Mouse (Mus musculus) intestine, embryonic 14.5 days (tissue): ENCODE results near the gene Nusap1. TPM values are rescaled to one million over a fixed set of nuclear protein-coding genes. Genes with fewer than 3 reads are reported as not detected.
"Not testable (repeated sequence)": the region's sequence is repeated elsewhere in the genome, so short reads cannot be mapped to it uniquely, and the experiment has no call there.

Source experiments
- ATAC-seq: fragments of 200-750 bp; cut with Nextera tagmentation; replicated peaks from 2 replicates; pipeline ENCODE4 v1.8.0; 2017; ENCODE audit warnings: low read depth, moderate number of reproducible peaks, moderate TSS enrichment, moderate library complexity; ENCODE audit not compliant: low FRiP score, low TSS enrichment
- DNase-seq: peaks from one replicate; pipeline ENCODE4 v3.0.0-alpha.2; 2018; ENCODE audit warnings: low spot score
- H3K27ac ChIP-seq: fragments of 300-500 bp; sonication (generic); 2 replicates; pipeline ENCODE4 v1.5.1; 2014; ENCODE audit warnings: low read depth, mild to moderate bottlenecking, control low read depth
- H3K27me3 ChIP-seq: fragments of 300-500 bp; sonication (generic); replicated peaks from 2 replicates; pipeline ENCODE4 v1.6.1; 2014; ENCODE audit warnings: low read length, control low read depth; ENCODE audit not compliant: control insufficient read depth, insufficient read depth
- H3K36me3 ChIP-seq: fragments of 300-500 bp; sonication (generic); 2 replicates; pipeline ENCODE4 v1.6.1; 2014; ENCODE audit warnings: low read length, control low read depth; ENCODE audit not compliant: control insufficient read depth, insufficient read depth
- H3K4me1 ChIP-seq: fragments of 300-500 bp; sonication (generic); replicated peaks from 2 replicates; pipeline ENCODE4 v1.6.1; 2014; ENCODE audit warnings: low read length, control low read depth, mixed read lengths; ENCODE audit not compliant: control insufficient read depth, insufficient read depth
- H3K4me2 ChIP-seq: fragments of 300-500 bp; sonication (generic); 2 replicates; pipeline ENCODE4 v1.6.1; 2014; ENCODE audit warnings: low read length
- H3K4me3 ChIP-seq: fragments of 300-500 bp; sonication (generic); 2 replicates; pipeline ENCODE4 v1.5.1; 2014; ENCODE audit warnings: low read depth, low read length, control low read depth, mixed read lengths
- H3K9ac ChIP-seq: fragments of 300-500 bp; sonication (generic); 2 replicates; pipeline ENCODE4 v1.6.1; 2014; ENCODE audit warnings: mild to moderate bottlenecking, low read length
- H3K9me3 ChIP-seq: fragments of 300-500 bp; sonication (generic); 2 replicates; pipeline ENCODE4 v1.6.1; 2016; ENCODE audit warnings: low read length, control low read depth; ENCODE audit not compliant: control insufficient read depth
- WGBS: fragments of 180-500 bp; shearing (Covaris S2); extraction: QIAGEN DNeasy Blood & Tissue Kit; methylation state at CpG from one replicate; pipeline ENCODE4 v1.1.7; 2014; 5-methylcytosine and 5-hydroxymethylcytosine counted together
- polyA plus RNA-seq: library from polyadenylated mRNA; unstranded; fragments of >200 nt; fragmentation: Nextera tagmentation; extraction: Ambion mirVana; gene quantifications from 2 replicates; pipeline ENCODE4 v1.2.1, GENCODE M21; 2014

Nusap1 gene
- polyA plus RNA-seq, 1 experiment from 2014 or later, result 61.0 TPM

GRCm38 (mm10) chr2:119607023-119607422, 11.1 kb upstream of the Nusap1 start:
- no peaks in the 10 kb centered on the region for H3K27me3 ChIP-seq
- no peak overlapping the region for H3K4me3 ChIP-seq
- peaks cover 90% of the 10 kb centered on the region for H3K36me3 ChIP-seq
- H3K27ac ChIP-seq, result no peak overlapping the region
- H3K9ac ChIP-seq, result no peak overlapping the region
- H3K4me1 ChIP-seq, result no peaks in the 10 kb centered on the region
- H3K9me3 ChIP-seq, result no peaks in the 10 kb centered on the region
- no peak for DNase-seq
- ATAC-seq, result no peak
- no peak overlapping the region for H3K4me2 ChIP-seq
- 88% methylated on average over 4 of the region's 4 CpGs for WGBS

- H3K9ac ChIP-seq, result peak overlapping the region; percentile 63
- H3K27ac ChIP-seq, result peak overlapping the region; percentile 68
- under 1% methylated on average over 13 of the region's 13 CpGs for WGBS
- ATAC-seq, result no peak; the same call in 1 of the 2 replicates
- DNase-seq, result no peak
- H3K9me3 ChIP-seq, result no peaks in the 10 kb centered on the region
- H3K4me2 ChIP-seq, result peak overlapping the region; percentile 77
- H3K36me3 ChIP-seq, result peaks cover 6% of the 10 kb centered on the region; the same call in 1 of the 2 replicates
- peaks cover 20% of the 10 kb centered on the region; the same call in 1 of the 2 replicates for H3K4me1 ChIP-seq
- peak overlapping the region; percentile 88 for H3K4me3 ChIP-seq
- H3K27me3 ChIP-seq, result no peaks in the 10 kb centered on the region
Observed at GRCm38 (mm10) chr2:119617841-119618198, 278 bp upstream of the Nusap1 start.

GRCm38 (mm10) chr2:119619002-119619401, 904 bp downstream of the Nusap1 start:
- not testable (repeated sequence) for ATAC-seq, H3K27me3 ChIP-seq

GRCm38 (mm10) chr2:119621302-119621701, 3.2 kb downstream of the Nusap1 start:
- peaks cover 26% of the 10 kb centered on the region for H3K36me3 ChIP-seq
- H3K4me2 ChIP-seq, result no peak overlapping the region
- 96% methylated on average over 2 of the region's 2 CpGs for WGBS
- H3K9ac ChIP-seq, result 0 out of 2 replicates have a peak overlapping the region, but pooled peaks have one; percentile 5
- no peak overlapping the region for H3K4me3 ChIP-seq
- H3K9me3 ChIP-seq, result no peaks in the 10 kb centered on the region
- no peak for ATAC-seq
- no peaks in the 10 kb centered on the region for H3K27me3 ChIP-seq
- no peak for DNase-seq
- H3K27ac ChIP-seq, result no peak overlapping the region
- peaks cover 20% of the 10 kb centered on the region; the same call in 1 of the 2 replicates for H3K4me1 ChIP-seq

More at GRCm38 (mm10) chr2:119619002-119619401, 904 bp downstream of the Nusap1 start:
- peak overlapping the region; percentile 63 for H3K4me2 ChIP-seq
- H3K27ac ChIP-seq, result peak overlapping the region; percentile 40; the same call in 1 of the 2 replicates
- not testable (repeated sequence) for H3K9me3 ChIP-seq, DNase-seq
- H3K9ac ChIP-seq, result peak overlapping the region; percentile 53
- H3K4me1 ChIP-seq, result peaks cover 20% of the 10 kb centered on the region; the same call in 1 of the 2 replicates
- WGBS, result 15% methylated on average over 6 of the region's 6 CpGs
- peaks cover 11% of the 10 kb centered on the region for H3K36me3 ChIP-seq
- H3K4me3 ChIP-seq, result peak overlapping the region; percentile 88

GRCm38 (mm10) chr2:119636781-119637180, 18.7 kb downstream of the Nusap1 start:
- ATAC-seq (no peak), DNase-seq (no peak)
- Histone ChIP-seq H3K9ac (no peak overlapping the region), H3K36me3 (peaks cover 90% of the 10 kb centered on the region), H3K27me3 (no peaks in the 10 kb centered on the region), H3K4me3 (no peak overlapping the region), H3K9me3 (no peaks in the 10 kb centered on the region), H3K27ac (no peak overlapping the region), H3K4me2 (no peak overlapping the region), H3K4me1 (no peaks in the 10 kb centered on the region)
- WGBS, result 91% methylated on average over 1 of the region's 1 CpGs

- H3K9ac ChIP-seq, result no peak overlapping the region
- WGBS, result 92% methylated on average over 5 of the region's 5 CpGs
- H3K4me2 ChIP-seq, result no peak overlapping the region
- H3K4me1 ChIP-seq, result no peaks in the 10 kb centered on the region
- H3K27ac ChIP-seq, result no peak overlapping the region
- DNase-seq, result no peak
- no peak overlapping the region for H3K4me3 ChIP-seq
- no peak for ATAC-seq
- H3K9me3 ChIP-seq, result no peaks in the 10 kb centered on the region
- peaks cover 93% of the 10 kb centered on the region for H3K36me3 ChIP-seq
- no peaks in the 10 kb centered on the region for H3K27me3 ChIP-seq
Observed at GRCm38 (mm10) chr2:119641214-119641912, 23.3 kb downstream of the Nusap1 start.

GRCm38 (mm10) chr2:119644254-119644653, 26.2 kb downstream of the Nusap1 start:
- WGBS, result 92% methylated on average over 5 of the region's 5 CpGs
- Histone ChIP-seq H3K4me1 (no peaks in the 10 kb centered on the region), H3K36me3 (peaks cover 94% of the 10 kb centered on the region), H3K27me3 (no peaks in the 10 kb centered on the region), H3K9ac (no peak overlapping the region), H3K9me3 (no peaks in the 10 kb centered on the region), H3K4me2 (no peak overlapping the region), H3K4me3 (no peak overlapping the region), H3K27ac (no peak overlapping the region)
- DNase-seq (no peak), ATAC-seq (no peak)

- no peak within 1 kb of the TSS; the same call in 1 of the 2 replicates for H3K27ac ChIP-seq
- peak within 1 kb of the TSS; percentile 92 for H3K4me3 ChIP-seq
- H3K9me3 ChIP-seq, result no peaks in the 10 kb centered on the region
- H3K4me2 ChIP-seq, result peak within 1 kb of the TSS; percentile 60
- no peaks in the 10 kb centered on the region for H3K27me3 ChIP-seq
- ATAC-seq, result peak; percentile 81; the same call in 1 of the 2 replicates
- peaks cover 23% of the 10 kb centered on the region for H3K36me3 ChIP-seq
- 1% methylated on average over 44 of the region's 44 CpGs for WGBS
- H3K4me1 ChIP-seq, result peaks cover 9% of the 10 kb centered on the region
- peak; percentile 92 for DNase-seq
- H3K9ac ChIP-seq, result peak within 1 kb of the TSS; percentile 82
Observed at GRCm38 (mm10) chr2:119662220-119663182, 44.4 kb downstream of the Nusap1 start, which contains the start of gene Ndufaf1. Gene Ndufaf1, minus strand, starts transcription at chr2:119662827.
